Mouse (Mus musculus) stomach, embryonic 14.5 days (tissue): ENCODE results near the gene Sstr2. TPM values are rescaled to one million over a fixed set of nuclear protein-coding genes. Genes with fewer than 3 reads are reported as not detected.

Experiments used
- ATAC-seq: fragments of 200-750 bp; cut with Nextera tagmentation; 2 replicates; pipeline ENCODE4 v1.8.0; 2017; ENCODE audit warnings: low read depth, moderate TSS enrichment; ENCODE audit not compliant: insufficient number of reproducible peaks, insufficient read depth, low FRiP score
- H3K27ac ChIP-seq: fragments of 300-500 bp; sonication (generic); 2 replicates; pipeline ENCODE4 v1.5.1; 2014; ENCODE audit warnings: mild to moderate bottlenecking, low read length, moderate library complexity, mixed read lengths
- H3K27me3 ChIP-seq: fragments of 300-500 bp; sonication (generic); 2 replicates; pipeline ENCODE4 v1.6.1; 2014; ENCODE audit warnings: low read length, control low read depth, mixed read lengths; ENCODE audit not compliant: control insufficient read depth, insufficient read depth
- H3K36me3 ChIP-seq: fragments of 300-500 bp; sonication (generic); 2 replicates; pipeline ENCODE4 v1.6.1; 2014; ENCODE audit warnings: mild to moderate bottlenecking, control low read depth, low read length, moderate library complexity, mixed read lengths; ENCODE audit not compliant: control insufficient read depth, insufficient read depth
- H3K4me1 ChIP-seq: fragments of 300-500 bp; sonication (generic); 2 replicates; pipeline ENCODE4 v1.6.1; 2014; ENCODE audit warnings: low read length, control low read depth, mixed read lengths; ENCODE audit not compliant: control insufficient read depth, insufficient read depth
- H3K4me2 ChIP-seq: fragments of 300-500 bp; sonication (generic); replicated peaks from 2 replicates; pipeline ENCODE4 v1.6.1; 2014; ENCODE audit warnings: low read depth, low read length, control low read depth
- H3K4me3 ChIP-seq: fragments of 300-500 bp; sonication (generic); 2 replicates; pipeline ENCODE4 v1.5.1; 2014; ENCODE audit warnings: low read depth, low read length, control low read depth
- H3K9ac ChIP-seq: fragments of 300-500 bp; sonication (generic); replicated peaks from 2 replicates; pipeline ENCODE4 v1.6.1; 2014; ENCODE audit warnings: low read depth, mild to moderate bottlenecking, control low read depth, low read length, moderate library complexity, mixed read lengths
- H3K9me3 ChIP-seq: fragments of 300-500 bp; sonication (generic); 2 replicates; pipeline ENCODE4 v1.6.1; 2016; ENCODE audit warnings: low read depth, low read length, control low read depth; ENCODE audit not compliant: control insufficient read depth
- WGBS: fragments of 180-500 bp; shearing (Covaris S2); extraction: QIAGEN DNeasy Blood & Tissue Kit; methylation state at CpG from one replicate; pipeline ENCODE4 v1.1.7; 2014; 5-methylcytosine and 5-hydroxymethylcytosine counted together
- polyA plus RNA-seq: library from polyadenylated mRNA; unstranded; fragments of >200 nt; fragmentation: Nextera tagmentation; extraction: Ambion mirVana; gene quantifications from 2 replicates; pipeline ENCODE4 v1.2.1, GENCODE M21; 2014

Sstr2 gene
- polyA plus RNA-seq, 1 experiment from 2014 or later, result 0.56 TPM

GRCm38 (mm10) chr11:113648690-113649352, 29.7 kb downstream of the Sstr2 start, which contains the start of gene Cog1:
TSS of gene Cog1 (plus strand) at chr11:113649169.
- Histone ChIP-seq H3K9ac (peak within 1 kb of the TSS; percentile 88), H3K4me3 (peak within 1 kb of the TSS; percentile 96), H3K27ac (peak within 1 kb of the TSS; percentile 77; the same call in 1 of the 2 replicates), H3K27me3 (no peaks in the 10 kb centered on the region), H3K36me3 (peaks cover 23% of the 10 kb centered on the region), H3K4me1 (peaks cover 5% of the 10 kb centered on the region; the same call in 1 of the 2 replicates), H3K4me2 (peak within 1 kb of the TSS; percentile 66), H3K9me3 (no peaks in the 10 kb centered on the region)
- no peak for ATAC-seq
- 40% methylated on average over 26 of the region's 26 CpGs for WGBS

- H3K9ac ChIP-seq, result peak within 1 kb of the TSS; percentile 88
- under 1% methylated on average over 82 of the region's 91 CpGs for WGBS
These were observed 30.4 kb downstream of the Sstr2 start, which contains the start of gene Slc39a11 for GRCm38 (mm10) chr11:113649353-113650210. TSS of gene Slc39a11 (minus strand) at chr11:113650079.

GRCm38 (mm10) chr11:113651206-113651906, 32.2 kb downstream of the Sstr2 start:
- Histone ChIP-seq H3K36me3 (peaks cover 46% of the 10 kb centered on the region), H3K27me3 (no peaks in the 10 kb centered on the region), H3K9me3 (no peaks in the 10 kb centered on the region), H3K4me3 (no peak overlapping the region), H3K9ac (no peak overlapping the region), H3K4me1 (peaks cover 5% of the 10 kb centered on the region; the same call in 1 of the 2 replicates), H3K27ac (no peak overlapping the region), H3K4me2 (0 out of 2 replicates have a peak overlapping the region, but pooled peaks have one; percentile 5)
- no peak for ATAC-seq
- whole genome bisulfite sequencing, result 62% methylated on average over 22 of the region's 22 CpGs

More at GRCm38 (mm10) chr11:113649353-113650210, 30.4 kb downstream of the Sstr2 start, which contains the start of gene Slc39a11:
- H3K36me3 ChIP-seq, result peaks cover 31% of the 10 kb centered on the region
- H3K27ac ChIP-seq, result peak within 1 kb of the TSS; percentile 77; the same call in 1 of the 2 replicates
- no peaks in the 10 kb centered on the region for H3K27me3 ChIP-seq
- peak; percentile 59 for ATAC-seq
- H3K4me3 ChIP-seq, result peak within 1 kb of the TSS; percentile 96
- no peaks in the 10 kb centered on the region for H3K9me3 ChIP-seq
- H3K4me2 ChIP-seq, result peak within 1 kb of the TSS; percentile 66
- H3K4me1 ChIP-seq, result peaks cover 5% of the 10 kb centered on the region; the same call in 1 of the 2 replicates

GRCm38 (mm10) chr11:113651907-113652273, 32.7 kb downstream of the Sstr2 start:
- H3K27ac ChIP-seq, result no peak overlapping the region
- no peak overlapping the region for H3K9ac ChIP-seq
- no peaks in the 10 kb centered on the region for H3K27me3 ChIP-seq
- no peak for ATAC-seq
- no peak overlapping the region for H3K4me3 ChIP-seq
- no peak overlapping the region for H3K4me2 ChIP-seq
- H3K4me1 ChIP-seq, result peaks cover 5% of the 10 kb centered on the region; the same call in 1 of the 2 replicates
- no peaks in the 10 kb centered on the region for H3K9me3 ChIP-seq
- 43% methylated on average over 8 of the region's 8 CpGs for WGBS
- H3K36me3 ChIP-seq, result peaks cover 51% of the 10 kb centered on the region

- no peak for ATAC-seq
- peaks cover 57% of the 10 kb centered on the region for H3K36me3 ChIP-seq
These were observed 33.4 kb downstream of the Sstr2 start for GRCm38 (mm10) chr11:113652516-113652915.

GRCm38 (mm10) chr11:113654105-113654504, 35.0 kb downstream of the Sstr2 start:
- Histone ChIP-seq H3K4me3 (no peak overlapping the region), H3K4me1 (peaks cover 5% of the 10 kb centered on the region; the same call in 1 of the 2 replicates), H3K27ac (no peak overlapping the region), H3K9me3 (no peaks in the 10 kb centered on the region), H3K9ac (no peak overlapping the region), H3K27me3 (no peaks in the 10 kb centered on the region), H3K4me2 (no peak overlapping the region), H3K36me3 (peaks cover 72% of the 10 kb centered on the region)
- 91% methylated on average over 15 of the region's 15 CpGs for WGBS
- ATAC-seq, result no peak

More at GRCm38 (mm10) chr11:113652516-113652915, 33.4 kb downstream of the Sstr2 start:
- no peak overlapping the region for H3K27ac ChIP-seq
- 88% methylated on average over 6 of the region's 6 CpGs for WGBS
- H3K4me1 ChIP-seq, result peaks cover 5% of the 10 kb centered on the region; the same call in 1 of the 2 replicates
- no peaks in the 10 kb centered on the region for H3K27me3 ChIP-seq
- H3K9ac ChIP-seq, result no peak overlapping the region
- no peak overlapping the region for H3K4me2 ChIP-seq
- no peaks in the 10 kb centered on the region for H3K9me3 ChIP-seq
- no peak overlapping the region for H3K4me3 ChIP-seq

GRCm38 (mm10) chr11:113654561-113655270, 35.6 kb downstream of the Sstr2 start:
- no peak for ATAC-seq
- Histone ChIP-seq H3K4me2 (no peak overlapping the region), H3K4me3 (no peak overlapping the region), H3K9ac (no peak overlapping the region), H3K36me3 (peaks cover 78% of the 10 kb centered on the region), H3K9me3 (no peaks in the 10 kb centered on the region), H3K27ac (no peak overlapping the region), H3K4me1 (peaks cover 5% of the 10 kb centered on the region; the same call in 1 of the 2 replicates), H3K27me3 (no peaks in the 10 kb centered on the region)
- WGBS, result 82% methylated on average over 18 of the region's 18 CpGs
